Mouse (Mus musculus): ENCODE data around the gene Dpm3. TPM values are rescaled to one million over a fixed set of nuclear protein-coding genes. Genes with fewer than 3 reads are reported as not detected.
A peak's percentile ranks its signal among the peaks of the same experiment; 100 is the strongest.

The Dpm3 gene
- total RNA-seq, 2 experiments from 2014 or later, result 82.3 to 95.5 TPM

DNA sequence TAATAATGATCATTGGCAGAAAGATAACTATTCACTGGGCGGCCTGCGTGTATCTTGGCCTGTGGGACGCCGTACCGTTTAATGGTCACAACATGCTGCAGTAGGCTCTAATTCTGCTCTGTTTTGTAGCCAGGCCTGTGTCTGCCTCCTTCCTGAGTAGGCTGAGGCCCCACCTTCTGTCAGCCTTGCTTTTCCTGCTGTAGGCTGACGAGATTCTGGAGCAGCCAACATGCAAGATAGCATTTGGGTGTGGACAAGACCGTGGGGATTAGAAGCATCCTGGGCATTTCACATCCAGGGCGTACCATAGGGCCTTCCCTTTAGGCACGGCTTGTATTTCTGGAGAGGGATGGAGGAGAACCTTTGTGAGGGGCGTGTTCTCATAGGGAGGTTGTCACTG, 3.3 kb downstream of the Dpm3 start:
- ATAC-seq (ENCODE audit: poor library complexity, severe bottlenecking), result no peak

DNA sequence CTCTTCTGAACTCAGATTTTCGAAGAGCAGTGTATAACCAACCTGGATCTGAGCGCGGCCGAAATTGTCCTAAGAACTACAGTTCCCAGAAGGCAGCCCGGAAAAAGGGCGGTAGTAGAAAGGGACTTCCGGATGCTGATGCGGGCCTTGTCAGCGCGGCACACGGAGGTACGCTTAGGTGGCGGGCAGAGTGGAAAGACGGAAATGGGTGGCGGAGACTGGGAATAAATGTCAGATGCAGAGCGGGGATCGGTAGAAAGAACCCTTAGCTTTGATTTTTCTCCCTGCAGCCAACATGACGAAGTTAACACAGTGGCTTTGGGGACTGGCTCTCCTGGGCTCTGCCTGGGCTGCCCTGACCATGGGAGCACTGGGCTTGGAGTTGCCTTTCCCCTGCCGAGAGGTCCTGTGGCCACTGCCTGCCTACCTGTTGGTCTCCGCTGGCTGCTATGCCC, 7.3 kb downstream of the Dpm3 start:
- ATAC-seq (ENCODE audit: poor library complexity, severe bottlenecking), result peak; percentile 90

DNA sequence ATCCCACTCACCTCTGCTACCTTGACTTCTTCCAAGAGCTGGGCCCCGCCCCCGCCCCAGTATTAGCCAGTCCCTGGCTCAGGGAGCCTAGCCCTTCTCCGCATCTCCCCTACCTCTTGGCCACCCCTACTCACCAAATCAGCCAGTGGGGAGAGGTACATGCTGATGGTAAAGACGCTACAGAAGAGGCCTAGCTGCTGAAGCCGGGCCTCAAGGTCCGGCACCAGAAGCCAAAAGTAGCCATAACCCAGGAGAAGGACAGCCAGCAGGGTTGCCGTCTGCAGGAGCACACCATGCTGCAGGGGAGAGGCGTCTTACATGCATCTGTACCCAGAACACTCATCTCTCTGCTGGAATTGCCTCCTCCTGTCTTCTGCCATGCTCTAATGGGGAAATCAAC, 9.8 kb downstream of the Dpm3 start:
- no peak for ATAC-seq (ENCODE audit: poor library complexity, severe bottlenecking)

GRCm38 (mm10) chr3:89270051-89270755, 11.0 kb downstream of the Dpm3 start, which contains the start of gene Slc50a1:
TSS of gene Slc50a1 (minus strand) at chr3:89270570.
- peak; percentile 85 for ATAC-seq (ENCODE audit: poor library complexity, severe bottlenecking)

DNA sequence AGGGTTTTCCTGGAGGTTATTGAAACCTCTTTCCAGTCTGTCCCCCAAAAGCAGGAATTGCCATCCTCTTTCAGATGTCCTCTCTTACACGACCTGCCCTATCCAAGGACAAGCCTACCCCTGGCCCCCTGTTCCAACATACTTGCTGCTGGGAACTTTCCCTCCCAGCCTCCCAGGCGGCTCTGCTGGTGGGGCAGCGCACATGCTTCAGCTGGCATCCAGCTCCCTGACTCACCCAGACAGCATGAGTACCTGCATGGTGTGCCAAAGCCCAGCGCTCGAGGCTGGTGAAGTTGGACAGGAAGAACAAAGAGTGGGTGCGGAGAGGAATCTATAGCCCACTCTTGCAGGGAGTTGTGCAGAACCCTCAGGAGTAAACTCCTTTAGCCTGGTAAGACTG, 11.7 kb downstream of the Dpm3 start:
- no peak for ATAC-seq (ENCODE audit: poor library complexity, severe bottlenecking)

- no peak for ATAC-seq (ENCODE audit: poor library complexity, severe bottlenecking)
Measured at GRCm38 (mm10) chr3:89271760-89272159, 12.6 kb downstream of the Dpm3 start.

DNA sequence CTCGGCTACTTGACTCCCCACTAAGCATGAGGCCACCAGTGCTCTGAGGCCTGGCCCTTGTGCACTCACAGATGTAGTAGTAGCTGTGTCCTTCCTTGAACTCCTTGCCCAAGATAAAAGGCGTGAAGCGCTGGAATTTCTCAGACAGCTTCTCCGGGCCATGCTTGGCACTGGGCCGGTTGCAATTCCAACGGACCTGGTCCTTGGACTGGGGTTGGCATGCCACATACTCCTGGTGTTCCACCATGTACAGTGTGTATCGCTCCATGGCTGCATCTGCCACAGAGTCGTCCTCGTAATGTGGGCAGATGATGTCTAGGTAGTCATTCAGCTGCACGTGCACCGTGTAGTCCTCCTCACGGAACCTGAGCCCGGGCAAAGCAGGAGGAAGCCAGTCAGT, 16.9 kb downstream of the Dpm3 start:
- no peak for ATAC-seq (ENCODE audit: poor library complexity, severe bottlenecking)

GRCm38 (mm10) chr3:89277281-89278021, 18.3 kb downstream of the Dpm3 start:
- no peak for ATAC-seq (ENCODE audit: poor library complexity, severe bottlenecking)

DNA sequence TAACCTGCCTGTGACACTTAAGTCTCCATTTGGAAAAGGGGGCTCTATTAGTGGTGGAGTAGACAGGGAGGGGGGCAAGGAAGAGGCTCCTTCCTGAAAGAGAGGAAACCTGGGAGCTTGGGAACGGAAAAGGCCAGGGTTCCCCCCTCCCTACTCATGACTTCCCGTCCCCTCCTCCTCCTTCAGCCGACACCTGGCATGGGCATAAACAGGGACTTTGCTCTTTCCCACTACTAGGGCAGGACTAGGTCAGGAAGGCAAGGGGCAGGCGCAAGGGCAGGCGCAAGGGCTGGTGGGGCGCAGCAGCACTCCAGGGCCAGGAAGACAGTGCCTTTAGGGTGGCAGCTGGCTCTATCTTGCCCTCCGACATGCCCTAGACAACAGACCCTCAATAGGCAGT, 18.9 kb downstream of the Dpm3 start:
- ATAC-seq (ENCODE audit: poor library complexity, severe bottlenecking), result no peak

DNA sequence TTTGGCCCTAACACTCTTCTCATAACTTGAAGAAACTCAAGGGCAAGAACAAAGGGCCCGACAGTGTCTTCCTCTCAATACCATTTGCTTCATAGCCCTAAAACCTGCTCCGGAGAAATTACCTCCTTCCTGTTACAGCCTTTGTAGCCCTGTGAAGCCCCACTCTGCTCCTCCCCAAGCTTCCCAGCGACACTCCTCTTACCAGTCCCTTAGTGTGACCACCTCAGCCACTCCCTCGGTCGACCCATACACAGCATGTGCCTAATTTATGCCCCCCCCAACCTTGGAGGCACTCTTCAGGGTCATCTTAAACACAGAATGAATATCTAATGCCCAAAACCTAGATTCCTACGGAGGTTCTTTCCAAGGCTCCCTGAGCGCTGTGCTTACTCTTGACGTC, 19.5 kb downstream of the Dpm3 start:
- ATAC-seq (ENCODE audit: poor library complexity, severe bottlenecking), result no peak

DNA sequence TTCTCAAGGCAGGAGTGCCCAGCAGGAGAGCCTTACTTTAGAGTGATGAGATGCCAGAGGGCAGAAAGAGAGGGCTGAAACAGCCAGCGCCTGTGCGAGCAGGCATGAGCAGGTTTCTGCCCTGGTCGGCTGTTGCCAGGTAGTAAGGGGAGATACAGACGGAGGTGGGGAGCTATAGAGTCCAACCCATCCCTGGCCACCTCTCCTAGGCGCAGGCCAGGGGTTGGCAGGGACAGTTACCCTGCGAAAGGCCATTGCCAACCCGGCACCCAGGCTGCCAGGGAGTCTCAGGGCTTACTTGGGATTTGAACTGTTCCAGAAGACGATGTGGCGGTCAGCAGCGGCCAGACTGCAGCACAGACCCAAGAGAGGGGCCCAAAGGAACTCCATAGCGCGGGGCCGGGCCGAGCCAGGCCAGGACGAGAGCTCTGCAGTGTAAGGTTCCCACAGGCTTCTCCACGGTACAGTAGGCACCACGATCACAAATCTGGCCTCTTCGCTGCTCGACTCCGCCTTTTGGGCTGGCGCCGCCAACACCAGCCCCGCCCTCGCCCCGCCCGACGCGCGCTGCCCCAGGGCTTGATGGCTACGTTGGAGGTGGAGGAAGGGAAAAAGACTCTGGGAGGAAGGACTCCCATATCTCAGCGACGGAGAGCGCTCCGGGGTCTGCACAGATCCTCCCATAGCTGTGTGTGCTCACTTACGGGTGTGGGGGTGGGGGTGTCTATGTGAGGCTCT, 20.2 kb downstream of the Dpm3 start:
- peak; percentile 55 for ATAC-seq (ENCODE audit: poor library complexity, severe bottlenecking)

- ATAC-seq (ENCODE audit: poor library complexity, severe bottlenecking), result no peak
Measured at GRCm38 (mm10) chr3:89280050-89280605, 21.0 kb downstream of the Dpm3 start.

GRCm38 (mm10) chr3:89280606-89281511, 21.7 kb downstream of the Dpm3 start, which contains the start of gene Efna1:
TSS of gene Efna1 (minus strand) at chr3:89281142.
- ATAC-seq (ENCODE audit: poor library complexity, severe bottlenecking), result 0 out of 2 replicates have a peak, but pooled peaks have one; percentile 12

DNA sequence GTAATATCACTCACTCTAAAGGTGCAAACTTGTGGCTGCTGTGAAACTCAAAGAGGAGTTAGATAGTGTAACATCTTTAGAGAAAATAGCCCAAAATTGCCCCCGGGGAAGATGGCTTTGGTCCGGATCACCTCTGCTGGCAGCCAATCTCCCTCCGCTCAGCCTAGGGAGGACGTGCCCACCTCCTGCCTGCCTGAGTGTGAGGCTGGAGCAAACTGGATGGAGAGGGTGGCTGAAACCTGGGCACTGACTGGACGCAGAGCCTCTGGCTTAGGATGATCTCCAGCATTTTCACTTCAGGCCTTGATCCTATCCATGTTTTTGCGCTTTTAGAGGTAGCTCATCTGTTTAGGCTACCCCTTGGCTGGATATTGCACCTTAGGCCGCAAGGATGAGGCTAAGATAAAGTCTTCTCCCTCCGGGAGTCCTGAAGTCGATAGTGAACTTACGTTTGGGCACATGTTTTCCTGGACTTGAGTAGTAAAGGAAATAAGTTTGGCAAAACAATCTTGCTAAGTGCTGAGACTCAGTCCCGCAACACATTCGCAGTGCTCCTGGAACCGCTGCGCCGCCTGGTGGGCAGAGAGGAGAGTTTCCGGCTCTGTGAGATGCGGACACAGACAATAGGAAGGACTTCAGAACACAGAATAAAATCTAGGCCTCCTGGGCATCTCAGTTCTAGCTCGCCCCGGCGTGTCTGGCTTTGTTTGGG, 22.6 kb downstream of the Dpm3 start:
- ATAC-seq (ENCODE audit: poor library complexity, severe bottlenecking), result peak; percentile 84

GRCm38 (mm10) chr3:89282291-89282643, 23.1 kb downstream of the Dpm3 start:
- no peak for ATAC-seq (ENCODE audit: poor library complexity, severe bottlenecking)

- no peak for ATAC-seq (ENCODE audit: poor library complexity, severe bottlenecking)
Measured at GRCm38 (mm10) chr3:89284261-89284660, 25.1 kb downstream of the Dpm3 start.

DNA sequence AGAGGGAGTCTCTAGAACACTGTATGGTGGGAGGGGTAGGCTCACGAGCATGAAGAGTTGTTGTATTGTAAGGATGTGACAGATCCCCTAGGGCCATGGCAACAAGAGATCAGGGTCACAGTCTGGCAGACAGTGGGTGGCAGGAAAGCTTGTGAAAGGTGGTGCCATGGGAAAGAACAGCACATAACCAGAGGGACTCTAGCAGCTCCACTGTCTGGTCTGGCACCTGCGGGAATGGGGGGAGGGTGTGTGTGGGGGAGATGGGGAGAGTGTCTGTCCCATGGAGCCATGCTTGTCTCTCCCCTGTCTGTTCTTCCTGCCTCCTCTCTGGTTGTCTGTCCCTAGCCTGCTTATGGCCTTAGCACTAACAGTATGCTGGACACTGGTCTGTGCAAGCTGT, 26.4 kb downstream of the Dpm3 start:
- no peak; the same call in 1 of the 2 replicates for ATAC-seq (ENCODE audit: poor library complexity, severe bottlenecking)

- ATAC-seq (ENCODE audit: poor library complexity, severe bottlenecking), result no peak
Measured at GRCm38 (mm10) chr3:89287286-89287685, 28.1 kb downstream of the Dpm3 start.

DNA sequence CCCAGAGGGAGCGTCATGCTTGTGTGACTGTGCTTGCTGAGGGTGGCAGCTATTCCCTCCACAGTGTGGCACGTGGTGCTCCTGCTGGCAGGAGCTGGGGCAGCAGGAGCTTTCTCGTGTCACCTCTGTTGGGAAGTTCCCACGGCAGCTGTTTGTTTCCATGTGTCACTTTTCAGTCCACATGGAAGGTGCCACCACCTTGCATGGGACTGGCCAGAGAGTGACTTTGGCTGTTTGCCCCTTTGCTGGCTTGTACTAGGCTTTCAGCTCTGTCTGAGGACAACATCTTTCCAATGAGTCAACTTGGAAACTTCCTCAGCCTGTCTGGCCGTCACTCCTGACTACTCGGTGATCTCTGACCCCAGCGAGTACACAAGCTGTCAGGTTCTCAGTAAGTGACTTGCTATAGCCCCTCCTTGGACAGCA, 29.4 kb downstream of the Dpm3 start:
- ATAC-seq (ENCODE audit: poor library complexity, severe bottlenecking), result no peak
